Mouse (Mus musculus) erythroblast, embryonic 14.5 days (primary cell): Measurements from ENCODE around the gene D930048N14Rik.

Source experiments
- GATA1 ChIP-seq: IDR thresholded peaks from 2 replicates; pipeline ENCODE4 v1.6.1; 2012; ENCODE audit warnings: low read length, inconsistent platforms, mixed read lengths
- TAL1 ChIP-seq: IDR thresholded peaks from 3 replicates; pipeline ENCODE4 v1.6.1; 2012; ENCODE audit warnings: low read length, inconsistent platforms, mixed read lengths

GRCm38 (mm10) chr11:51673291-51673690, 22.5 kb downstream of the D930048N14Rik start:
- no peak for TF ChIP-seq TAL1
- no peak for TF ChIP-seq GATA1
